Mouse (Mus musculus) forebrain, embryonic 15.5 days (tissue): ENCODE results near the gene Nipal1. TPM values are rescaled to one million over a fixed set of nuclear protein-coding genes. Genes with fewer than 3 reads are reported as not detected.
A peak's percentile ranks its signal among the peaks of the same experiment; 100 is the strongest.

Source experiments
- ATAC-seq: fragments of 200-750 bp; cut with Nextera tagmentation; replicated peaks from 2 replicates; pipeline ENCODE4 v1.8.0; 2017; ENCODE audit warnings: mild to moderate bottlenecking, moderate TSS enrichment, moderate library complexity
- H3K27ac ChIP-seq: fragments of 300-500 bp; sonication (generic); replicated peaks from 2 replicates; pipeline ENCODE4 v1.5.1; 2015; ENCODE audit warnings: mild to moderate bottlenecking, inconsistent platforms
- H3K27me3 ChIP-seq: fragments of 300-500 bp; sonication (generic); 2 replicates; pipeline ENCODE4 v1.6.1; 2015; ENCODE audit warnings: inconsistent platforms
- H3K36me3 ChIP-seq: fragments of 300-500 bp; sonication (generic); 2 replicates; pipeline ENCODE4 v1.6.1; 2015; ENCODE audit warnings: mild to moderate bottlenecking, inconsistent platforms
- H3K4me1 ChIP-seq: fragments of 300-500 bp; sonication (generic); 2 replicates; pipeline ENCODE4 v1.6.1; 2015; ENCODE audit warnings: inconsistent platforms
- H3K4me2 ChIP-seq: fragments of 300-500 bp; sonication (generic); replicated peaks from 2 replicates; pipeline ENCODE4 v1.6.1; 2015; ENCODE audit warnings: mild to moderate bottlenecking, inconsistent platforms
- H3K4me3 ChIP-seq: fragments of 300-500 bp; sonication (generic); 2 replicates; pipeline ENCODE4 v1.5.1; 2015; ENCODE audit warnings: mild to moderate bottlenecking, inconsistent platforms
- H3K9ac ChIP-seq: fragments of 300-500 bp; sonication (generic); replicated peaks from 2 replicates; pipeline ENCODE4 v1.6.1; 2015; ENCODE audit warnings: mild to moderate bottlenecking, inconsistent platforms
- H3K9me3 ChIP-seq: fragments of 300-500 bp; sonication (generic); 2 replicates; pipeline ENCODE4 v1.6.1; 2016; ENCODE audit warnings: inconsistent platforms
- WGBS: fragments of 180-500 bp; shearing (Covaris S2); methylation state at CpG from one replicate; pipeline ENCODE4 v1.1.7; 2015; ENCODE audit warnings: mixed read lengths; 5-methylcytosine and 5-hydroxymethylcytosine counted together
- polyA plus RNA-seq: library from polyadenylated mRNA; unstranded; fragments of >200 nt; fragmentation: Nextera tagmentation; extraction: Ambion mirVana; gene quantifications from 2 replicates; pipeline ENCODE4 v1.2.1, GENCODE M21; 2015

Gene Nipal1
- polyA plus RNA-seq, 1 experiment from 2014 or later, result 0.69 TPM

- H3K27me3 ChIP-seq, result no peaks in the 10 kb centered on the region
- peaks cover 7% of the 10 kb centered on the region; the same call in 1 of the 2 replicates for H3K4me1 ChIP-seq
- no peaks in the 10 kb centered on the region for H3K9me3 ChIP-seq
- H3K27ac ChIP-seq, result no peak overlapping the region
- WGBS, result 92% methylated on average over 9 of the region's 9 CpGs
- ATAC-seq, result no peak
- H3K4me3 ChIP-seq, result no peak overlapping the region
- H3K36me3 ChIP-seq, result no peaks in the 10 kb centered on the region
- H3K4me2 ChIP-seq, result no peak overlapping the region
- H3K9ac ChIP-seq, result no peak overlapping the region
Measured at GRCm38 (mm10) chr5:72668351-72668750, 20.8 kb downstream of the Nipal1 start.

GRCm38 (mm10) chr5:72671017-72671699 lies 23.6 kb downstream of the Nipal1 start:
- no peak overlapping the region for H3K9ac ChIP-seq
- no peak overlapping the region for H3K4me2 ChIP-seq
- 23% methylated on average over 8 of the region's 8 CpGs for WGBS
- no peaks in the 10 kb centered on the region for H3K27me3 ChIP-seq
- ATAC-seq, result peak; percentile 43
- H3K4me1 ChIP-seq, result peaks cover 7% of the 10 kb centered on the region; the same call in 1 of the 2 replicates
- H3K9me3 ChIP-seq, result no peaks in the 10 kb centered on the region
- no peak overlapping the region for H3K27ac ChIP-seq
- no peaks in the 10 kb centered on the region for H3K36me3 ChIP-seq
- H3K4me3 ChIP-seq, result no peak overlapping the region

- H3K4me3 ChIP-seq, result no peak overlapping the region
- H3K27me3 ChIP-seq, result no peaks in the 10 kb centered on the region
- no peak overlapping the region for H3K27ac ChIP-seq
- WGBS, result 76% methylated on average over 9 of the region's 9 CpGs
- H3K9ac ChIP-seq, result no peak overlapping the region
- H3K4me1 ChIP-seq, result peaks cover 7% of the 10 kb centered on the region; the same call in 1 of the 2 replicates
- ATAC-seq, result no peak
- no peaks in the 10 kb centered on the region for H3K9me3 ChIP-seq
- no peak overlapping the region for H3K4me2 ChIP-seq
- H3K36me3 ChIP-seq, result no peaks in the 10 kb centered on the region
Measured at GRCm38 (mm10) chr5:72674994-72675542, 27.5 kb downstream of the Nipal1 start.

- no peaks in the 10 kb centered on the region for H3K36me3 ChIP-seq
- H3K9me3 ChIP-seq, result no peaks in the 10 kb centered on the region
- ATAC-seq, result no peak
- H3K27me3 ChIP-seq, result no peaks in the 10 kb centered on the region
- no peak overlapping the region for H3K4me3 ChIP-seq
- no peak overlapping the region for H3K4me2 ChIP-seq
- H3K27ac ChIP-seq, result no peak overlapping the region
- H3K9ac ChIP-seq, result no peak overlapping the region
- H3K4me1 ChIP-seq, result no peaks in the 10 kb centered on the region
- WGBS, result 92% methylated on average over 6 of the region's 6 CpGs
Measured at GRCm38 (mm10) chr5:72681451-72681850, 33.9 kb downstream of the Nipal1 start.

GRCm38 (mm10) chr5:72689556-72689955 lies 42.0 kb downstream of the Nipal1 start:
- 75% methylated on average over 7 of the region's 7 CpGs for WGBS
- Histone ChIP-seq H3K4me3 (no peak overlapping the region), H3K9me3 (no peaks in the 10 kb centered on the region), H3K9ac (no peak overlapping the region), H3K4me1 (no peaks in the 10 kb centered on the region; the same call in 1 of the 2 replicates), H3K27ac (no peak overlapping the region), H3K27me3 (no peaks in the 10 kb centered on the region), H3K36me3 (no peaks in the 10 kb centered on the region), H3K4me2 (no peak overlapping the region)
- ATAC-seq, result no peak

- H3K4me1 ChIP-seq, result no peaks in the 10 kb centered on the region; the same call in 1 of the 2 replicates
- H3K27me3 ChIP-seq, result no peaks in the 10 kb centered on the region
- no peak overlapping the region for H3K9ac ChIP-seq
- no peaks in the 10 kb centered on the region for H3K9me3 ChIP-seq
- H3K4me3 ChIP-seq, result no peak overlapping the region
- no peak overlapping the region for H3K27ac ChIP-seq
- ATAC-seq, result peak; percentile 67; the same call in 1 of the 2 replicates
- 77% methylated on average over 5 of the region's 5 CpGs for WGBS
- H3K4me2 ChIP-seq, result no peak overlapping the region
- no peaks in the 10 kb centered on the region for H3K36me3 ChIP-seq
Measured at GRCm38 (mm10) chr5:72690516-72690915, 42.9 kb downstream of the Nipal1 start.

GRCm38 (mm10) chr5:72694684-72695083 lies 47.1 kb downstream of the Nipal1 start:
- Histone ChIP-seq H3K9ac (no peak overlapping the region), H3K4me2 (no peak overlapping the region), H3K27me3 (no peaks in the 10 kb centered on the region), H3K9me3 (no peaks in the 10 kb centered on the region), H3K4me1 (peaks cover 17% of the 10 kb centered on the region), H3K4me3 (no peak overlapping the region), H3K27ac (no peak overlapping the region), H3K36me3 (no peaks in the 10 kb centered on the region)
- WGBS, result 86% methylated on average over 2 of the region's 2 CpGs
- ATAC-seq, result no peak

- H3K4me2 ChIP-seq, result no peak overlapping the region
- no peaks in the 10 kb centered on the region for H3K9me3 ChIP-seq
- peaks cover 17% of the 10 kb centered on the region for H3K4me1 ChIP-seq
- no peak overlapping the region for H3K27ac ChIP-seq
- H3K36me3 ChIP-seq, result no peaks in the 10 kb centered on the region
- H3K27me3 ChIP-seq, result no peaks in the 10 kb centered on the region
- H3K9ac ChIP-seq, result no peak overlapping the region
- 74% methylated on average over 13 of the region's 13 CpGs for WGBS
- no peak overlapping the region for H3K4me3 ChIP-seq
- ATAC-seq, result no peak
Measured at GRCm38 (mm10) chr5:72696491-72696890, 48.9 kb downstream of the Nipal1 start.

GRCm38 (mm10) chr5:72698343-72698742 lies 50.7 kb downstream of the Nipal1 start:
- Histone ChIP-seq H3K4me2 (no peak overlapping the region), H3K27me3 (no peaks in the 10 kb centered on the region), H3K9me3 (no peaks in the 10 kb centered on the region), H3K9ac (no peak overlapping the region), H3K4me3 (no peak overlapping the region), H3K27ac (no peak overlapping the region), H3K36me3 (no peaks in the 10 kb centered on the region), H3K4me1 (peaks cover 17% of the 10 kb centered on the region)
- 49% methylated on average over 3 of the region's 3 CpGs for WGBS
- ATAC-seq, result peak; percentile 78; the same call in 1 of the 2 replicates

GRCm38 (mm10) chr5:72698818-72699499 lies 51.4 kb downstream of the Nipal1 start:
- H3K27ac ChIP-seq, result no peak overlapping the region
- WGBS, result 46% methylated on average over 7 of the region's 7 CpGs

GRCm38 (mm10) chr5:72699500-72699818 lies 51.9 kb downstream of the Nipal1 start:
- no peaks in the 10 kb centered on the region for H3K9me3 ChIP-seq
- no peak overlapping the region for H3K9ac ChIP-seq
- H3K4me3 ChIP-seq, result no peak overlapping the region
- H3K36me3 ChIP-seq, result no peaks in the 10 kb centered on the region
- WGBS, result 10% methylated on average over 2 of the region's 2 CpGs
- peaks cover 17% of the 10 kb centered on the region for H3K4me1 ChIP-seq
- no peak overlapping the region for H3K27ac ChIP-seq
- no peaks in the 10 kb centered on the region for H3K27me3 ChIP-seq
- peak; percentile 15; the same call in 1 of the 2 replicates for ATAC-seq
- no peak overlapping the region for H3K4me2 ChIP-seq

More at GRCm38 (mm10) chr5:72698818-72699499, 51.4 kb downstream of the Nipal1 start:
- Histone ChIP-seq H3K27me3 (no peaks in the 10 kb centered on the region), H3K9ac (no peak overlapping the region), H3K4me1 (peaks cover 17% of the 10 kb centered on the region), H3K4me2 (no peak overlapping the region), H3K4me3 (no peak overlapping the region), H3K9me3 (no peaks in the 10 kb centered on the region), H3K36me3 (no peaks in the 10 kb centered on the region)
- peak; percentile 23; the same call in 1 of the 2 replicates for ATAC-seq

GRCm38 (mm10) chr5:72702202-72702601 lies 54.6 kb downstream of the Nipal1 start:
- Histone ChIP-seq H3K36me3 (no peaks in the 10 kb centered on the region), H3K9ac (no peak overlapping the region), H3K4me1 (peaks cover 17% of the 10 kb centered on the region), H3K27ac (no peak overlapping the region), H3K9me3 (no peaks in the 10 kb centered on the region), H3K27me3 (no peaks in the 10 kb centered on the region), H3K4me2 (no peak overlapping the region), H3K4me3 (no peak overlapping the region)
- ATAC-seq, result no peak
